Mouse (Mus musculus) macrophage (primary cell): ENCODE results near the gene A930009A15Rik. TPM values are rescaled to one million over a fixed set of nuclear protein-coding genes. Genes with fewer than 3 reads are reported as not detected.

ENCODE experiments used
- H3K27ac ChIP-seq: fragments of 350-480 bp; formaldehyde crosslinking; 2 replicates; pipeline ENCODE4 v1.9.0; 2021
- H3K36me3 ChIP-seq: fragments of 350-480 bp; formaldehyde crosslinking; 2 replicates; pipeline ENCODE4 v1.9.0; 2021; ENCODE audit errors: inconsistent target
- H3K4me3 ChIP-seq: fragments of 350-480 bp; formaldehyde crosslinking; 2 replicates; pipeline ENCODE4 v1.9.0; 2021; ENCODE audit errors: inconsistent target
- H3K79me2 ChIP-seq: fragments of 350-480 bp; formaldehyde crosslinking; 2 replicates; pipeline ENCODE4 v1.9.0; 2021; ENCODE audit errors: inconsistent target
- WGBS: methylation state at CpG from one replicate; pipeline ENCODE4 v1.1.7; 2026; ENCODE audit warnings: inconsistent platforms; ENCODE audit not compliant: missing documents; 5-methylcytosine and 5-hydroxymethylcytosine counted together
- polyA plus RNA-seq: library from polyadenylated mRNA; stranded (reverse); fragments of 250-400 nt; gene quantifications from 3 replicates; pipeline ENCODE4 v1.2.4, GENCODE M21; 2018; ENCODE audit warnings: inconsistent platforms

Gene A930009A15Rik
- polyA plus RNA-seq, 1 experiment from 2014 or later, result not detected

DNA sequence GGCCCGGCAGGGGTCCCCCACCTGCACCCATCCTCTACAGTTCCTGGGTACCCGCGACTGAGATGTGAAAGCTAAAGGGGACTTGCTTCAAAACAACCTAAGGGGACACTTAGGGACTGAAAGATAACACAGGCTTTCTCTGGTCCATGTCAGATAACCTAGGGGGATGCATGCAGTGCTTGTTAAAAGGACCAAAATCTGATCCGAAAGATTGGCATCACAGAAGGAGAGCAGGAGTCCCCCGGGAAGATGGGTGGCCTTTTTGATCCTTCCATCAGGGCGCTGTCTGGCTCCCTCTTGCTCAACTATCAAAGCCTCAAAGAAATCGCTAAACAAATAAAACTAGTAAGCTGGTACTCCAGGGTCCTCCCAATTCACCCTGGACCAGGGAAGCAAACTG, 18.2 kb downstream of the A930009A15Rik start:
- Histone ChIP-seq H3K36me3 (no peaks in the 10 kb centered on the region), H3K4me3 (no peak overlapping the region), H3K79me2 (no peaks in the 10 kb centered on the region), H3K27ac (no peak overlapping the region)
- WGBS, result 5% methylated on average over 7 of the region's 7 CpGs

DNA sequence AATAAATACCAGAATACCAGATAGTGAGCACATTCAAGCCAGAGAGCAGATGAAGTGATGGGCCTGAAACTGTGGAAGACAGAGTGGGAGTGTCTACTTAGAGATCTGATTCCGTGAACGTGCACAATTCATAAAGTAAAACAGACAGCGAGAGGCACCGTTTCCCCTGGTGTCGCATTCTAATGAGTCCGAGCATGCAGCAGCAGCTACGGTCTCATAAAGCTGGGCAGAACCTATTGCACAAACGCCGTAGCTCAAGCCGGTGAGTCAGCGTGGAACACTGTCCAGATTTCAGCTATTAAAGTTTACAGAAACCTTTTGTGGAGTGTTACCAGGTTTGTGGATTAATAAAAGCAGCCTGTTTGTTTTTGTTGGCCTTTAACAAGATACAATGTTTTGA, 23.4 kb downstream of the A930009A15Rik start:
- Histone ChIP-seq H3K4me3 (no peak overlapping the region), H3K27ac (no peak overlapping the region), H3K36me3 (no peaks in the 10 kb centered on the region), H3K79me2 (no peaks in the 10 kb centered on the region)
- WGBS, result 89% methylated on average over 11 of the region's 11 CpGs

DNA sequence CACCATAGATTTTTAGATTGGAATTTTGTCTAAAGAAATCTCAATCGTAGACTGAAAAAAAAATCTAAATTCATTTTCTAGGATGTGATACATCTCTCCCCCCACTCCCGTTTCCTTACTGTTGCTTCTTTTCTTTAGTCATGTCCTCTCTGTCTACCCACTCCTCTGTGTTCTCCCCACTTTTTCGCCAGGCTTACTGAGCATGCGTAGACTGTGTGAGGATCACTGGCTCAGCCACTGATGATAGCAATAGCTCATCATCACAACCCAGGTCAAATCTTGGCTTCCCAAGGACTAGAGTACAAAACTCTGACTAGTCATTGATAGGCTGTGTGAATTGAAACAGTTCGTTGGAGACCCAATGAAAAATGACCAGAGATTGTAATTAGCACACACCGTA, 23.9 kb downstream of the A930009A15Rik start:
- Histone ChIP-seq H3K27ac (no peak overlapping the region), H3K4me3 (no peak overlapping the region), H3K36me3 (no peaks in the 10 kb centered on the region), H3K79me2 (no peaks in the 10 kb centered on the region)
- 92% methylated on average over 6 of the region's 6 CpGs for WGBS

DNA sequence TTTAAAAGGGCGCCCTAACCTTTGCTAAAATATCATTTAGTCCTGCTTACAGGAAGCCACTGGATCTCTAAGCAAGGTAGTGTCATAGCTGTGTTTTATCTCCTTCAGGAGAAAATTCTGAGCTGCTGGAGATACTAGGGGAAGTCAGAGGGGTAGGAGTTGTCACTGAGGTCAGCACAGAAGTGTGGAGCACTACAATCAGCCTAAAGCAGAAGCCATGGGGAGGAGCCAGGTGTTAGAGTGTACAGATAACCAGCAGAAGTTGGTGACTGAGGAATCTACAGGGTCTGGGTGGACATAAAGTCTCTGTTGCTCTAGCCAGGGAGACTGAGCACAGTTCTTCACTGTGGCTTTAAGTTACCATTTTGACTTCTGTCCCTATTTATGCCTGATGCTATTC, 26.0 kb downstream of the A930009A15Rik start:
- Histone ChIP-seq H3K36me3 (no peaks in the 10 kb centered on the region), H3K4me3 (no peak overlapping the region), H3K27ac (no peak overlapping the region), H3K79me2 (no peaks in the 10 kb centered on the region)
- WGBS, result 100% methylated on average over 1 of the region's 1 CpGs

- Histone ChIP-seq H3K79me2 (no peaks in the 10 kb centered on the region), H3K4me3 (no peak overlapping the region), H3K27ac (no peak overlapping the region), H3K36me3 (no peaks in the 10 kb centered on the region)
- 27% methylated on average over 10 of the region's 15 CpGs for WGBS
Measured at GRCm38 (mm10) chr10:115617456-115618287, 47.9 kb downstream of the A930009A15Rik start.

DNA sequence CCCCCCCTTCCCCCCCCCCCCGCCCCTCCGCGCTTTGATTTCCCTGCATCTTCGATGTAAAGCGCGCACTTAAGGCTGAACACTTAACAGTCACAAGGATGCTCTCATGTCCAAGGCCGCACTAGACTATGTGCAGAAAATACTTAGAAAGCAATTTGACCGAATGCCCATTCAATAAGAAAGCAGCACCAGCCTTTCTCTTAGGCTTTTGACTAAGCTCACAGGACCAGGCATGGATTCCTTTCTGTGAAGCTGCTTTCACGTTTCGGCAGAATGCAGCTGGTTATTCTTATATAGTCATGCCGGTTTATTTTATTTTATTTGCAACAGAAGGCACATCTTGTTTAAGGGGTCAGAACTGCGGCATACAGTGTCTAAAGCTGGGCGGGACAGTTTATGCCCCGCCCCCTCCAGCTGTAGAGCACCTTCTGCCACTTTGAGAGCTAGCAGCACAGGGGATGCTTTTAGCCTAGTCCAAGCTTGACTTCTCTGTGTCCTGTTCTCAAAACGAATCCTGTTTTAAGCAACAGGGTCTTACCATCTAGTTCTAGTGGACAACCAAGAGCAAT, 48.6 kb downstream of the A930009A15Rik start:
- H3K4me3 ChIP-seq, result no peak overlapping the region
- WGBS, result 33% methylated on average over 12 of the region's 15 CpGs
- H3K79me2 ChIP-seq, result no peaks in the 10 kb centered on the region

GRCm38 (mm10) chr10:115623481-115623880, 53.7 kb downstream of the A930009A15Rik start:
- no peaks in the 10 kb centered on the region for H3K36me3 ChIP-seq
- no peak overlapping the region for H3K27ac ChIP-seq
- H3K79me2 ChIP-seq, result no peaks in the 10 kb centered on the region
- WGBS, result 68% methylated on average over 7 of the region's 7 CpGs
- no peak overlapping the region for H3K4me3 ChIP-seq

More for the DNA sequence above, 48.6 kb downstream of the A930009A15Rik start:
- Histone ChIP-seq H3K36me3 (no peaks in the 10 kb centered on the region), H3K27ac (no peak overlapping the region)

- Histone ChIP-seq H3K4me3 (no peak overlapping the region), H3K36me3 (no peaks in the 10 kb centered on the region), H3K79me2 (no peaks in the 10 kb centered on the region), H3K27ac (no peak overlapping the region)
- 16% methylated on average over 15 of the region's 15 CpGs for WGBS
Measured at GRCm38 (mm10) chr10:115623956-115624671, 54.3 kb downstream of the A930009A15Rik start.

- Histone ChIP-seq H3K79me2 (no peaks in the 10 kb centered on the region), H3K27ac (no peak overlapping the region), H3K4me3 (no peak overlapping the region), H3K36me3 (no peaks in the 10 kb centered on the region)
- 89% methylated on average over 2 of the region's 2 CpGs for WGBS
Measured at GRCm38 (mm10) chr10:115624957-115625356, 55.2 kb downstream of the A930009A15Rik start.

DNA sequence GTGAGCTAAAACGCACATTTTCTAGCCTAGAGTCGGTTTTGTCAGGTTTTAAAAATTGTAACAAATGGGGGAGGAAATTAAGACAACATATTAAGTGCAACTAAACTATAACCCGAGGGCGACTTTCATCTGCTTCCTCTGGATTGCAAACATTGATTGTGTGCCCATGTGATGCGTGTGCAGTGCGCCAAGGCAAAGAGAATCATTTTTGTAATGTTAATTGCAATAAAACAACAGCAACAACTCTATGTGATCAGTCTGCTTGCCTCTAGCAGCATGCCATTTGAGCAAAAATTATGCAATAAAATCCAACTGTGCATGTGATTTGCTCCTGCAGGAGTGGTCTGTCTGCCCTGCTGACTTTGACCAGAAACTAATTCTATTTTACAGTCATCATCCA, 56.9 kb downstream of the A930009A15Rik start:
- H3K4me3 ChIP-seq, result no peak overlapping the region
- 94% methylated on average over 6 of the region's 6 CpGs for WGBS
- no peaks in the 10 kb centered on the region for H3K79me2 ChIP-seq
- H3K36me3 ChIP-seq, result no peaks in the 10 kb centered on the region
- H3K27ac ChIP-seq, result no peak overlapping the region

Other genes with a start within 250 kb of the A930009A15Rik start
- gene Tmem19, start 207.5 kb upstream of the A930009A15Rik start, polyA plus RNA-seq, result 42.8 to 50.5 TPM (median 43.8 TPM) in 3 replicates
- 4.7 to 6.2 TPM (median 5.7 TPM) in 3 replicates for gene Thap2, start 185.5 kb upstream of the A930009A15Rik start, polyA plus RNA-seq
- gene Zfc3h1, start 185.0 kb upstream of the A930009A15Rik start, polyA plus RNA-seq, result 23.1 to 49.1 TPM (median 28.9 TPM) in 3 replicates
- not detected in 3 replicates for gene Lgr5, start 17.8 kb downstream of the A930009A15Rik start, polyA plus RNA-seq
- 0.19 to 0.59 TPM in 2 of 3 replicates, not detected in the other for gene Tspan8, start 246.8 kb downstream of the A930009A15Rik start, polyA plus RNA-seq